Mouse (Mus musculus) kidney, adult 2 months (tissue): Measurements from ENCODE around the gene Ces2a. TPM values are rescaled to one million over a fixed set of nuclear protein-coding genes. Genes with fewer than 3 reads are reported as not detected.
A peak's percentile ranks its signal among the peaks of the same experiment; 100 is the strongest.

Experiments used
- DNase-seq: peaks from one replicate; pipeline ENCODE4 v3.0.0; 2021
- H3K27ac ChIP-seq: fragments of 200-500 bp; 2 replicates; pipeline ENCODE4 v1.5.1; 2012; ENCODE audit warnings: low read depth, low read length, control low read depth, inconsistent platforms; ENCODE audit not compliant: insufficient read depth
- H3K27me3 ChIP-seq: fragments of 200-500 bp; replicated peaks from 2 replicates; pipeline ENCODE4 v1.6.1; 2012; ENCODE audit warnings: mild to moderate bottlenecking, moderate library complexity, low read length, inconsistent platforms; ENCODE audit not compliant: control insufficient read depth, insufficient read depth
- H3K36me3 ChIP-seq: fragments of 200-500 bp; 2 replicates; pipeline ENCODE4 v1.6.1; 2012; ENCODE audit warnings: mild to moderate bottlenecking, moderate library complexity, low read length, inconsistent platforms; ENCODE audit not compliant: control insufficient read depth, insufficient read depth
- H3K4me1 ChIP-seq: fragments of 200-500 bp; 2 replicates; pipeline ENCODE4 v1.6.1; 2011; ENCODE audit warnings: low read length; ENCODE audit not compliant: control insufficient read depth, insufficient read depth
- H3K4me3 ChIP-seq: fragments of 200-500 bp; 2 replicates; pipeline ENCODE4 v1.5.1; 2011; ENCODE audit warnings: mild to moderate bottlenecking, low read depth, low read length, control low read depth; ENCODE audit not compliant: insufficient read depth
- CTCF ChIP-seq: fragments of 200-500 bp; conservative IDR thresholded peaks from 2 replicates; pipeline ENCODE4 v1.5.1; 2011; ENCODE audit warnings: low read depth, mild to moderate bottlenecking, control low read depth, low read length, moderate library complexity, mixed read lengths; ENCODE audit not compliant: insufficient read depth, insufficient read length
- POLR2A ChIP-seq: fragments of 200-500 bp; IDR thresholded peaks from one replicate; pipeline ENCODE4 v1.6.1; 2011; ENCODE audit warnings: low read depth, low read length, control low read depth
- whole genome bisulfite sequencing: fragments of 180-500 bp; shearing (Covaris S2); methylation state at CpG from one replicate; pipeline ENCODE4 v1.1.7; 2018; 5-methylcytosine and 5-hydroxymethylcytosine counted together
- polyA plus RNA-seq: library from polyadenylated mRNA; depleted of rRNA; stranded (reverse); fragments of >200 nt; gene quantifications from 2 replicates; pipeline ENCODE4 v1.2.3, GENCODE M21; 2012; rRNA removed

Gene Ces2a
- polyA plus RNA-seq, 1 experiment: 0.05 TPM

DNA sequence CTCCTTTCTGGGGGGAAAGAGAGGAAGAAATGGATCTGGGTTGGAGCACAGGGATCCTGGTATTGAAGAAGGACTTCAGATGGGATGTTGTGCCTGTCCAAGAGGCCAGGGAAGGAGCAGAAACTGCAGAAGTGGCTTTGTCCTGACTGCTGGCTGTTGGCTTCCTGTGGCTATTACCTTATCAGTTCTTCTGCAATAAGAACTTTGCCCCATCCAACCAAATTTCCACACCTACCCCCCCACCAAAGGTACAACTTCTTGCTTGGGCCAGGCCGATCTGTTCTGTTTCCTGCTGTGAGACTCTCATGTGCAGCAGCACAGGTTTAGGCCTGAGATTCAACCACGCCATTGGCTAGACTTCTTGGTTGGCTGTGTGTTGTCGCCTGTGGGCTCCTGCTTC is 36.6 kb downstream of the Ces2a start:
- WGBS: 89% methylated on average over 3 of the region's 3 CpGs
- Histone ChIP-seq H3K4me3 (no peak overlapping the region), H3K27me3 (no peaks in the 10 kb centered on the region), H3K4me1 (peaks cover 2% of the 10 kb centered on the region; the same call in 1 of the 2 replicates), H3K27ac (no peak overlapping the region), H3K36me3 (no peaks in the 10 kb centered on the region)
- TF ChIP-seq POLR2A (no peak), CTCF (no peak)
- no peak for DNase-seq

DNA sequence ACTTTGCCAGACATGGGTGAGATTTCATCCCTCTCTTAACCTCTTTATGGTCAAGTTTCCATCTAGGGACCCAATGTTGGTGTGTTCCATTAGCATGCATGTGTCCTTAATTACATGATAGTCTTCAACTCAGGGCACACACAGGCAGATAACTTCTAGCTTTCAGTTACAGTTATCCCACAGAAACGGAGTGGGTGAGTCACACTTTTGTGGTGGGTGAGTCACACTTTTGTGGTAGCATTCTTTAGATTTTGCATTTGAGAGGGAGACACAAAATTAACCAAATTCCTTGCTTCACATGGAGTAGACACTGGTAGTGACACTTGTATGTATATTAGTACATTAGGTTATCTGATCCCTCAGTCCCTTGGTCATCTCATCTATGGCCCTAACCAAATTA is 53.2 kb downstream of the Ces2a start:
- no peak for DNase-seq
- Histone ChIP-seq H3K27ac (no peak overlapping the region), H3K4me1 (no peaks in the 10 kb centered on the region), H3K36me3 (no peaks in the 10 kb centered on the region), H3K4me3 (no peak overlapping the region), H3K27me3 (peaks cover 2% of the 10 kb centered on the region; the same call in 1 of the 2 replicates)
- 59% methylated on average over 1 of the region's 1 CpGs for WGBS
- TF ChIP-seq POLR2A (no peak), CTCF (no peak)

DNA sequence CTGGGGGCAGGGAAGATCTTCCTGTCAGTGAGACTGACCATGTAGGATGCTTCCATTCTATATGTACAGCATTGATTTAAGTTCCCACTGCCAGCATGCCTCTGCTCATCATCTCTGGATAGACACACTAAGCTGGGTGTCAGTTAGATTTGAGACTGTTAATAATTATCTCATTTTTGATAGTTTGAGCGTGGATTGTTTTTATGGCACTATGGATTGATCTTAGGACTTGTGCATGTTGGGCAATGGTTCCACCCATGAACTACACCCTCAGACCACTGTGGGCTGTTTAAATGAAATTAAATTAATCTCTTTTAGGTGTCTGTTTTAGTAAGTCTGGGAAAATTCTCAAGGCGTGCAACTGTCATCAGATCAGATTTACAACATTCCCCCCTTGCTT is 55.1 kb downstream of the Ces2a start:
- H3K4me1 ChIP-seq: no peaks in the 10 kb centered on the region
- H3K27ac ChIP-seq: no peak overlapping the region
- no peaks in the 10 kb centered on the region for H3K36me3 ChIP-seq
- TF ChIP-seq POLR2A: no peak
- TF ChIP-seq CTCF: no peak
- no peak overlapping the region for H3K4me3 ChIP-seq
- H3K27me3 ChIP-seq: peaks cover 2% of the 10 kb centered on the region; the same call in 1 of the 2 replicates
- WGBS: 53% methylated on average over 2 of the region's 2 CpGs
- no peak for DNase-seq

DNA sequence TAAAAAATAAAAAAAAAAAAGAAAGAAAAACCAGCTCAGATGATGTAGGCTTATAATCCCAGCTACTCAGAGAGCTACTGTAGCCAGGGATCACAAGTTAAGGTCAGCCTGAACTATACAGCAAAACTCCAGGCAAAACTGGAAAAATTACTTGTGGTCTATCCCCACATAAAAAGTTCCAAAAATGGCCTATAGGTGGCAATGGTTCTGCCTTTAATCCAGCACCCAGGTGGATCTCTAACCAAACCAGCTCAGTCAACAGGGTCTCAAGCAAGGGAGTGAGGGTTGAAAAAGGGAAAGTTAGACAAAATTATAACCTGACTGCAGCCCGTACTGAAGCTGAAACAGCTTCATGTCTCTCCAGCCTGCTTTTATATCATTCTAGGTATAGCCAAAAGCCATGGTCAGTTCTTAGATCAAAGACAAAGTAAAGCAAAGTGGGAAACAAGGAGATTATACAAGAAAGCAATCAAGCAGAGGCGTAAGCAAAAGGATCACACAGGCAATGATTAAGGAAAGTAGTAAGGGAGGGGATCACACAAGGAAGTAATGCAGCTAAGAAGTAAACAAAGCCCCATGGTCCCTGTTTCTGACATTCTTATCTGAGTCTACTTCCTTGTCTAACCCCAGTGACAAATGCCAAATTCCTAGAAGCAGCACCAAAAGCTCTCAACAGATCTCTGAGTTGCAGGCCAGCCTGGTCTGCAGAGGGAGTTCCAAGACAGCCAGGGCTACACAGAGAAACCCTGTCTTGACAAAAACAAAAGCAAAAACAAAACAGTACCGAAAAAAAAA is 56.3 kb downstream of the Ces2a start:
- Histone ChIP-seq H3K36me3 (no peaks in the 10 kb centered on the region), H3K4me1 (no peaks in the 10 kb centered on the region), H3K27me3 (peaks cover 2% of the 10 kb centered on the region; the same call in 1 of the 2 replicates), H3K4me3 (no peak overlapping the region), H3K27ac (no peak overlapping the region)
- peak; percentile 65 for DNase-seq
- WGBS: 65% methylated on average over 3 of the region's 3 CpGs
- no peak for TF ChIP-seq POLR2A
- TF ChIP-seq CTCF: peak; percentile 38; the same call in 1 of the 2 replicates

Other genes starting within 250 kb of the Ces2a start
- gene Terb1, start 224.1 kb upstream of the Ces2a start, polyA plus RNA-seq: 0.05 TPM in 1 of 2 replicates, not detected in the other
- 9.7 and 12.7 TPM in 2 replicates for gene Nae1, start 199.4 kb upstream of the Ces2a start, polyA plus RNA-seq
- gene Car7, start 199.3 kb upstream of the Ces2a start, polyA plus RNA-seq: 7.5 and 8.0 TPM in 2 replicates
- 25.7 and 29.2 TPM in 2 replicates for gene Pdp2, start 142.6 kb upstream of the Ces2a start, polyA plus RNA-seq
- 1,103 and 1,106 TPM in 2 replicates for gene Cdh16, start 109.6 kb upstream of the Ces2a start, polyA plus RNA-seq
- 5.0 and 5.8 TPM in 2 replicates for gene Rrad, start 102.7 kb upstream of the Ces2a start, polyA plus RNA-seq
- gene Ciao2b, start 92.0 kb upstream of the Ces2a start, polyA plus RNA-seq: 46.5 and 57.7 TPM in 2 replicates
- gene Ces2b, start 97.6 kb downstream of the Ces2a start, polyA plus RNA-seq: 5.4 and 7.8 TPM in 2 replicates
- 83.0 and 92.6 TPM in 2 replicates for gene Ces2c, start 113.1 kb downstream of the Ces2a start, polyA plus RNA-seq
- 19.7 and 20.3 TPM in 2 replicates for gene Ces2e, start 192.3 kb downstream of the Ces2a start, polyA plus RNA-seq
- gene Ces2f, start 213.4 kb downstream of the Ces2a start, polyA plus RNA-seq: 0.08 and 0.10 TPM in 2 replicates
- gene Ces2g, start 227.7 kb downstream of the Ces2a start, polyA plus RNA-seq: 9.3 and 11.9 TPM in 2 replicates